Mouse (Mus musculus) midbrain, postnatal 0 days (tissue): ENCODE measurements around the gene Trh. TPM values are rescaled to one million over a fixed set of nuclear protein-coding genes. Genes with fewer than 3 reads are reported as not detected.

ENCODE experiments used
- ATAC-seq: fragments of 200-750 bp; cut with Nextera tagmentation; 2 replicates; pipeline ENCODE4 v1.8.0; 2017; ENCODE audit warnings: moderate number of reproducible peaks, mild to moderate bottlenecking, moderate TSS enrichment, moderate library complexity; ENCODE audit not compliant: low FRiP score
- DNase-seq: peaks from one replicate; pipeline ENCODE4 v3.0.0-alpha.2; 2015; ENCODE audit warnings: low spot score
- H3K27ac ChIP-seq: fragments of 300-500 bp; sonication (generic); 2 replicates; pipeline ENCODE4 v1.5.1; 2014; ENCODE audit warnings: low read depth, mild to moderate bottlenecking, low read length, mixed read lengths
- H3K27me3 ChIP-seq: fragments of 300-500 bp; sonication (generic); 2 replicates; pipeline ENCODE4 v1.6.1; 2014; ENCODE audit warnings: low read length, control low read depth, mixed read lengths; ENCODE audit not compliant: insufficient read depth
- H3K36me3 ChIP-seq: fragments of 300-500 bp; sonication (generic); 2 replicates; pipeline ENCODE4 v1.6.1; 2014; ENCODE audit warnings: low read length, control low read depth, mixed read lengths; ENCODE audit not compliant: insufficient read depth
- H3K4me1 ChIP-seq: fragments of 300-500 bp; sonication (generic); 2 replicates; pipeline ENCODE4 v1.6.1; 2014; ENCODE audit warnings: mild to moderate bottlenecking, control low read depth, antibody characterized with exemption, low read length, mixed read lengths; ENCODE audit not compliant: insufficient read depth
- H3K4me2 ChIP-seq: fragments of 300-500 bp; sonication (generic); 2 replicates; pipeline ENCODE4 v1.6.1; 2014; ENCODE audit warnings: low read depth, mild to moderate bottlenecking, low read length, mixed read lengths; ENCODE audit not compliant: poor library complexity, severe bottlenecking
- H3K4me3 ChIP-seq: fragments of 300-500 bp; sonication (generic); 2 replicates; pipeline ENCODE4 v1.5.1; 2014; ENCODE audit warnings: low read depth, mild to moderate bottlenecking, low read length, moderate library complexity
- H3K9ac ChIP-seq: fragments of 300-500 bp; sonication (generic); replicated peaks from 2 replicates; pipeline ENCODE4 v1.6.1; 2014; ENCODE audit warnings: mild to moderate bottlenecking, low read length, moderate library complexity, mixed read lengths; ENCODE audit not compliant: poor library complexity, severe bottlenecking
- H3K9me3 ChIP-seq: fragments of 300-500 bp; sonication (generic); 2 replicates; pipeline ENCODE4 v1.6.1; 2016; ENCODE audit warnings: low read length, control low read depth
- CTCF ChIP-seq: IDR thresholded peaks from 2 replicates; pipeline ENCODE4 v1.5.1; 2016; ENCODE audit warnings: antibody characterized with exemption, mild to moderate bottlenecking
- WGBS: fragments of 180-500 bp; shearing (Covaris S2); extraction: QIAGEN DNeasy Blood & Tissue Kit; methylation state at CpG from one replicate; pipeline ENCODE4 v1.1.7; 2014; 5-methylcytosine and 5-hydroxymethylcytosine counted together
- polyA plus RNA-seq: library from polyadenylated mRNA; unstranded; fragments of >200 nt; fragmentation: Nextera tagmentation; extraction: Ambion mirVana; gene quantifications from 2 replicates; pipeline ENCODE4 v1.2.1, GENCODE M21; 2015
- total RNA-seq: library from RNA; depleted of rRNA; stranded (reverse); fragments of >200 nt; gene quantifications from 2 replicates; pipeline ENCODE4 v1.2.3, GENCODE M21; 2014

The Trh gene
- total and polyA plus RNA-seq, 2 experiments from 2014 or later, result 3.6 to 17.9 TPM

- H3K9me3 ChIP-seq, result no peaks in the 10 kb centered on the region
- H3K9ac ChIP-seq, result no peak overlapping the region
- no peaks in the 10 kb centered on the region for H3K27me3 ChIP-seq
- no peak overlapping the region for H3K27ac ChIP-seq
- no peak for DNase-seq
- no peak overlapping the region for H3K4me2 ChIP-seq
- 61% methylated on average over 3 of the region's 3 CpGs for WGBS
- H3K4me3 ChIP-seq, result no peak overlapping the region
- H3K36me3 ChIP-seq, result no peaks in the 10 kb centered on the region
- TF ChIP-seq CTCF, result no peak
- H3K4me1 ChIP-seq, result no peaks in the 10 kb centered on the region
- ATAC-seq, result no peak
Measured at GRCm38 (mm10) chr6:92253253-92253870, 8.9 kb upstream of the Trh start.

- ATAC-seq (no peak), DNase-seq (no peak)
- no peak overlapping the region for H3K4me3 ChIP-seq
- peaks cover 13% of the 10 kb centered on the region; the same call in 1 of the 2 replicates for H3K27me3 ChIP-seq
- H3K9ac ChIP-seq, result no peak overlapping the region
- H3K9me3 ChIP-seq, result no peaks in the 10 kb centered on the region
- 10% methylated on average over 7 of the region's 7 CpGs for WGBS
- H3K36me3 ChIP-seq, result no peaks in the 10 kb centered on the region
- no peak overlapping the region for H3K4me2 ChIP-seq
- no peak overlapping the region for H3K27ac ChIP-seq
- H3K4me1 ChIP-seq, result no peaks in the 10 kb centered on the region
- no peak for TF ChIP-seq CTCF
Measured at GRCm38 (mm10) chr6:92247215-92247919, 2.9 kb upstream of the Trh start.

- H3K4me1 ChIP-seq, result no peaks in the 10 kb centered on the region
- no peaks in the 10 kb centered on the region for H3K9me3 ChIP-seq
- H3K4me2 ChIP-seq, result no peak overlapping the region
- no peak overlapping the region for H3K27ac ChIP-seq
- ATAC-seq (no peak), DNase-seq (no peak)
- no peaks in the 10 kb centered on the region for H3K36me3 ChIP-seq
- 6% methylated on average over 3 of the region's 3 CpGs for WGBS
- no peak overlapping the region for H3K4me3 ChIP-seq
- peaks cover 13% of the 10 kb centered on the region; the same call in 1 of the 2 replicates for H3K27me3 ChIP-seq
- TF ChIP-seq CTCF, result no peak
- H3K9ac ChIP-seq, result no peak overlapping the region
Measured at GRCm38 (mm10) chr6:92246335-92246734, 1.9 kb upstream of the Trh start.

- ATAC-seq, result peak; percentile 81
- TF ChIP-seq CTCF, result no peak
- peaks cover 13% of the 10 kb centered on the region; the same call in 1 of the 2 replicates for H3K27me3 ChIP-seq
Measured at GRCm38 (mm10) chr6:92241178-92241906, 3.1 kb downstream of the Trh start.

GRCm38 (mm10) chr6:92235036-92235435, 9.4 kb downstream of the Trh start:
- Histone ChIP-seq H3K36me3 (no peaks in the 10 kb centered on the region), H3K9ac (no peak overlapping the region; the same call in 1 of the 2 replicates), H3K4me2 (no peak overlapping the region), H3K4me3 (no peak overlapping the region), H3K27me3 (no peaks in the 10 kb centered on the region), H3K9me3 (no peaks in the 10 kb centered on the region), H3K4me1 (no peaks in the 10 kb centered on the region), H3K27ac (no peak overlapping the region)
- WGBS, result 73% methylated on average over 12 of the region's 12 CpGs
- TF ChIP-seq CTCF, result no peak
- ATAC-seq, result no peak
- DNase-seq, result peak; percentile 23

More at GRCm38 (mm10) chr6:92241178-92241906, 3.1 kb downstream of the Trh start:
- Histone ChIP-seq H3K9me3 (no peaks in the 10 kb centered on the region), H3K4me2 (no peak overlapping the region), H3K4me1 (no peaks in the 10 kb centered on the region), H3K9ac (no peak overlapping the region), H3K36me3 (no peaks in the 10 kb centered on the region), H3K4me3 (no peak overlapping the region), H3K27ac (no peak overlapping the region)
- 63% methylated on average over 3 of the region's 3 CpGs for WGBS
- DNase-seq, result peak; percentile 46

- 71% methylated on average over 4 of the region's 4 CpGs for WGBS
- DNase-seq, result no peak
- no peak overlapping the region for H3K27ac ChIP-seq
- no peak for TF ChIP-seq CTCF
- no peaks in the 10 kb centered on the region for H3K4me1 ChIP-seq
- H3K4me2 ChIP-seq, result no peak overlapping the region
- no peaks in the 10 kb centered on the region for H3K27me3 ChIP-seq
- H3K9me3 ChIP-seq, result no peaks in the 10 kb centered on the region
- H3K9ac ChIP-seq, result no peak overlapping the region
- H3K36me3 ChIP-seq, result no peaks in the 10 kb centered on the region
- H3K4me3 ChIP-seq, result no peak overlapping the region
- no peak for ATAC-seq
Measured at GRCm38 (mm10) chr6:92231762-92232161, 12.7 kb downstream of the Trh start.
